Mouse (Mus musculus) heart, adult 2 months (tissue): ENCODE data around the gene Tssk1. TPM values are rescaled to one million over a fixed set of nuclear protein-coding genes. Genes with fewer than 3 reads are reported as not detected.

Experiments used
- DNase-seq, 2 experiments: peaks; one replicate each; pipeline ENCODE4 v3.0.0; 2021
- H3K27ac ChIP-seq: fragments of 200-600 bp; 2 replicates; pipeline ENCODE4 v1.8.1; 2022
- H3K27me3 ChIP-seq: fragments of 200-500 bp; 2 replicates; pipeline ENCODE4 v1.6.1; 2012; ENCODE audit warnings: mild to moderate bottlenecking, low read length, inconsistent platforms, mixed read lengths; ENCODE audit not compliant: control insufficient read depth, insufficient read depth
- H3K36me3 ChIP-seq: fragments of 200-500 bp; 2 replicates; pipeline ENCODE4 v1.6.1; 2012; ENCODE audit warnings: low read length, inconsistent platforms; ENCODE audit not compliant: control insufficient read depth, insufficient read depth
- H3K4me1 ChIP-seq: fragments of 200-500 bp; 2 replicates; pipeline ENCODE4 v1.6.1; 2011; ENCODE audit warnings: low read length; ENCODE audit not compliant: control insufficient read depth, insufficient read depth
- H3K4me3 ChIP-seq: fragments of 200-600 bp; 2 replicates; pipeline ENCODE4 v1.8.1; 2022
- H3K79me2 ChIP-seq: fragments of 200-500 bp; replicated peaks from 2 replicates; pipeline ENCODE4 v1.6.1; 2012; ENCODE audit warnings: mild to moderate bottlenecking, inconsistent platforms, low read length, moderate library complexity, mixed read lengths; ENCODE audit not compliant: control insufficient read depth, insufficient read depth
- H3K9ac ChIP-seq: fragments of 200-500 bp; 2 replicates; pipeline ENCODE4 v1.6.1; 2012; ENCODE audit warnings: low read depth, mild to moderate bottlenecking, control low read depth, inconsistent platforms, low read length, mixed read lengths
- CTCF ChIP-seq: fragments of 200-600 bp; IDR thresholded peaks from 2 replicates; pipeline ENCODE4 v1.8.1; 2022; ENCODE audit warnings: antibody characterized with exemption, mild to moderate bottlenecking, moderate library complexity
- EP300 ChIP-seq: fragments of 200-500 bp; IDR thresholded peaks from 2 replicates; pipeline ENCODE4 v1.6.1; 2011; ENCODE audit warnings: low read depth, low read length, control low read depth; ENCODE audit not compliant: insufficient read depth
- POLR2A ChIP-seq: fragments of 200-500 bp; IDR thresholded peaks from 2 replicates; pipeline ENCODE4 v1.6.1; 2011; ENCODE audit warnings: mild to moderate bottlenecking, low read depth, low read length, control low read depth; ENCODE audit not compliant: insufficient read depth
- WGBS: fragments of 180-500 bp; shearing (Covaris S2); methylation state at CpG from one replicate; pipeline ENCODE4 v1.1.7; 2018; 5-methylcytosine and 5-hydroxymethylcytosine counted together
- intact Hi-C: fragments of 180-260 bp; cut with DNase I; formaldehyde crosslinking; loops from one replicate; pipeline ENCODE4 v1.15.1; 2025
- polyA plus RNA-seq: library from polyadenylated mRNA; depleted of rRNA; stranded (reverse); fragments of >200 nt; gene quantifications from 2 replicates; pipeline ENCODE4 v1.2.3, GENCODE M21; 2012
- total RNA-seq, 2 experiments: library from RNA; stranded (reverse); gene quantifications; 2 replicates each; pipeline ENCODE4 v1.2.3; 2021

Tssk1 gene
- total and polyA plus RNA-seq, 3 experiments = 0.16 to 0.27 (median 0.16) TPM

- no peak for DNase-seq
- Histone ChIP-seq H3K79me2 (peaks cover 8% of the 10 kb centered on the region; the same call in 1 of the 2 replicates), H3K27ac (no peak overlapping the region), H3K27me3 (no peaks in the 10 kb centered on the region), H3K9ac (no peak overlapping the region), H3K4me1 (peaks cover 2% of the 10 kb centered on the region; the same call in 1 of the 2 replicates), H3K4me3 (no peak overlapping the region), H3K36me3 (peaks cover 2% of the 10 kb centered on the region; the same call in 1 of the 2 replicates)
- 61% methylated on average over 4 of the region's 4 CpGs for WGBS
- intact Hi-C loops = no loop called here
- no peak for TF ChIP-seq POLR2A
- no peak for TF ChIP-seq EP300
- TF ChIP-seq CTCF = no peak
Observed at GRCm38 (mm10) chr16:17872995-17873394, 21.0 kb upstream of the Tssk1 start.

- WGBS = 45% methylated on average over 4 of the region's 4 CpGs
- peaks cover 4% of the 10 kb centered on the region for H3K4me1 ChIP-seq
- TF ChIP-seq EP300 (no peak), POLR2A (no peak), CTCF (no peak)
- H3K27me3 ChIP-seq = no peaks in the 10 kb centered on the region
- DNase-seq = peak; percentile 15 to 32
- intact Hi-C loops = no loop called here
- no peak overlapping the region for H3K27ac ChIP-seq
- peaks cover 12% of the 10 kb centered on the region for H3K79me2 ChIP-seq
- no peak overlapping the region for H3K4me3 ChIP-seq
- H3K9ac ChIP-seq = no peak overlapping the region
- peaks cover 2% of the 10 kb centered on the region; the same call in 1 of the 2 replicates for H3K36me3 ChIP-seq
Observed at GRCm38 (mm10) chr16:17875174-17875573, 18.8 kb upstream of the Tssk1 start.

- TF ChIP-seq EP300 (no peak), CTCF (no peak), POLR2A (no peak)
- H3K27ac ChIP-seq = no peak overlapping the region
- 98% methylated on average over 1 of the region's 1 CpGs for WGBS
- H3K4me1 ChIP-seq = peaks cover 4% of the 10 kb centered on the region
- H3K27me3 ChIP-seq = no peaks in the 10 kb centered on the region
- DNase-seq = no peak
- H3K9ac ChIP-seq = no peak overlapping the region
- peaks cover 2% of the 10 kb centered on the region; the same call in 1 of the 2 replicates for H3K36me3 ChIP-seq
- intact Hi-C loops = no loop called here
- H3K79me2 ChIP-seq = peaks cover 14% of the 10 kb centered on the region
- H3K4me3 ChIP-seq = no peak overlapping the region
Observed at GRCm38 (mm10) chr16:17876096-17876495, 17.9 kb upstream of the Tssk1 start.

GRCm38 (mm10) chr16:17879571-17879970 lies 14.5 kb upstream of the Tssk1 start:
- Histone ChIP-seq H3K4me3 (no peak overlapping the region), H3K27ac (no peak overlapping the region), H3K9ac (no peak overlapping the region), H3K36me3 (peaks cover 5% of the 10 kb centered on the region), H3K79me2 (peaks cover 27% of the 10 kb centered on the region), H3K27me3 (no peaks in the 10 kb centered on the region), H3K4me1 (peaks cover 16% of the 10 kb centered on the region)
- 83% methylated on average over 4 of the region's 4 CpGs for WGBS
- TF ChIP-seq CTCF (no peak), POLR2A (no peak), EP300 (no peak)
- no peak for DNase-seq
- intact Hi-C loops = no loop called here

GRCm38 (mm10) chr16:17882196-17882595 lies 11.8 kb upstream of the Tssk1 start:
- H3K36me3 ChIP-seq = peaks cover 5% of the 10 kb centered on the region
- TF ChIP-seq CTCF = no peak
- no peak for TF ChIP-seq POLR2A
- TF ChIP-seq EP300 = no peak
- H3K27ac ChIP-seq = no peak overlapping the region
- DNase-seq = no peak
- no peak overlapping the region for H3K4me3 ChIP-seq
- peaks cover 16% of the 10 kb centered on the region for H3K4me1 ChIP-seq
- no peaks in the 10 kb centered on the region for H3K27me3 ChIP-seq
- peaks cover 33% of the 10 kb centered on the region for H3K79me2 ChIP-seq
- intact Hi-C loops = no loop called here
- H3K9ac ChIP-seq = no peak overlapping the region

- intact Hi-C loops = no loop called here
- 67% methylated on average over 6 of the region's 6 CpGs for WGBS
- Histone ChIP-seq H3K4me1 (peaks cover 16% of the 10 kb centered on the region), H3K4me3 (no peak overlapping the region), H3K27me3 (no peaks in the 10 kb centered on the region), H3K79me2 (peaks cover 29% of the 10 kb centered on the region), H3K27ac (no peak overlapping the region), H3K9ac (no peak overlapping the region), H3K36me3 (peaks cover 3% of the 10 kb centered on the region)
- DNase-seq = no peak
- no peak for TF ChIP-seq CTCF
- TF ChIP-seq EP300 = no peak
- TF ChIP-seq POLR2A = no peak
Observed at GRCm38 (mm10) chr16:17884116-17884515, 9.9 kb upstream of the Tssk1 start.
